Mouse (Mus musculus) adrenal gland, adult 18-20 months (tissue): ENCODE measurements around the gene Mogat2. TPM values are rescaled to one million over a fixed set of nuclear protein-coding genes. Genes with fewer than 3 reads are reported as not detected.
A peak's percentile ranks its signal among the peaks of the same experiment; 100 is the strongest.

Source experiments
- DNase-seq, 2 experiments: peaks; one replicate each; pipeline ENCODE4 v3.0.0; 2021 to 2022; ENCODE audit warnings: low spot score in 2 of 2
- total RNA-seq, 2 experiments: library from RNA; stranded (reverse); gene quantifications; 1 replicate in 1 of 2; 2 replicates in 1 of 2; pipeline ENCODE4 v1.2.3; 2021

Mogat2 gene
- total RNA-seq, 2 experiments from 2014 or later = 0.43 to 0.99 TPM

GRCm38 (mm10) chr7:99236888-99237660, 1.3 kb downstream of the Mogat2 start:
- DNase-seq = no peak

- no peak for DNase-seq
Observed at GRCm38 (mm10) chr7:99235657-99236056, 2.8 kb downstream of the Mogat2 start.

GRCm38 (mm10) chr7:99234916-99235315, 3.5 kb downstream of the Mogat2 start:
- DNase-seq = no peak

GRCm38 (mm10) chr7:99232571-99232970, 5.8 kb downstream of the Mogat2 start:
- no peak for DNase-seq

- no peak for DNase-seq
Observed at GRCm38 (mm10) chr7:99230061-99230747, 8.2 kb downstream of the Mogat2 start.

GRCm38 (mm10) chr7:99229411-99229810, 9.0 kb downstream of the Mogat2 start:
- DNase-seq = peak in 1 of 2 experiments; percentile 29

- no peak for DNase-seq
Observed at GRCm38 (mm10) chr7:99228825-99229224, 9.6 kb downstream of the Mogat2 start.

GRCm38 (mm10) chr7:99227267-99227666, 11.2 kb downstream of the Mogat2 start:
- DNase-seq = no peak

- no peak for DNase-seq
Observed at GRCm38 (mm10) chr7:99226662-99227061, 11.8 kb downstream of the Mogat2 start.

- no peak for DNase-seq
Observed at GRCm38 (mm10) chr7:99225421-99225820, 13.0 kb downstream of the Mogat2 start.

GRCm38 (mm10) chr7:99224648-99225190, 13.7 kb downstream of the Mogat2 start:
- no peak for DNase-seq

- DNase-seq = no peak
Observed at GRCm38 (mm10) chr7:99224225-99224624, 14.2 kb downstream of the Mogat2 start.

GRCm38 (mm10) chr7:99217338-99218074, 20.9 kb downstream of the Mogat2 start:
- DNase-seq = no peak

- DNase-seq = peak in 1 of 2 experiments; percentile 48
Observed at GRCm38 (mm10) chr7:99215347-99215855, 23.0 kb downstream of the Mogat2 start.

- DNase-seq = no peak
Observed at GRCm38 (mm10) chr7:99214621-99215185, 23.7 kb downstream of the Mogat2 start.

GRCm38 (mm10) chr7:99213686-99214085, 24.7 kb downstream of the Mogat2 start:
- DNase-seq = no peak

GRCm38 (mm10) chr7:99213056-99213455, 25.4 kb downstream of the Mogat2 start:
- no peak for DNase-seq

- DNase-seq = no peak
Observed at GRCm38 (mm10) chr7:99208704-99209103, 29.7 kb downstream of the Mogat2 start.

GRCm38 (mm10) chr7:99206364-99206763, 32.1 kb downstream of the Mogat2 start:
- DNase-seq = no peak

GRCm38 (mm10) chr7:99202163-99202562, 36.3 kb downstream of the Mogat2 start:
- DNase-seq = no peak

- no peak for DNase-seq
Observed at GRCm38 (mm10) chr7:99200290-99200689, 38.1 kb downstream of the Mogat2 start.
